Mouse (Mus musculus): ENCODE results near the gene Abhd16b.

DNA sequence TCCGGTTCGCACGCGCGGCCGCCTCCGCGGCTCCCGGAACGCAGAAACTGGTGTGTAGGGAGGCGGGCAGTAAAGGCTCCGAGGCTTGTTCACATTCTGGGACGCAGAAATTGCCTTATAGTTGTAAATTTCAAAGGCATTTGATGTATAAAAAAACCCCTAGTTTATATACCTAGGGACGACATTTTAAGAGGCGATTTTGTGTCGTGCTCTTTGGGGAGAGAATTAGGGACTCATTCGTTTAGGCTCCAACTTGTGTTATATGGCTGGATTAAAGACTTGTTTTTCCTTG, 27.9 kb downstream of the Abhd16b start:
- no peak for TF ChIP-seq CTCF (conservative IDR thresholded peaks at IDR 0.05; ENCODE audit: insufficient read depth, insufficient read length, low read depth, low read length)
- no peak for TF ChIP-seq POLR2A (IDR thresholded peaks at IDR 0.05; ENCODE audit: low read depth, low read length)

All from kidney, adult 2 months (tissue).